Mouse (Mus musculus) intestine, embryonic 15.5 days (tissue): Measurements from ENCODE around the gene Txndc11. TPM values are rescaled to one million over a fixed set of nuclear protein-coding genes. Genes with fewer than 3 reads are reported as not detected.

Experiments
- ATAC-seq: fragments of 200-750 bp; cut with Nextera tagmentation; 2 replicates; pipeline ENCODE4 v1.8.0; 2017; ENCODE audit warnings: moderate TSS enrichment, moderate library complexity
- H3K27ac ChIP-seq: fragments of 300-500 bp; sonication (generic); 2 replicates; pipeline ENCODE4 v1.5.1; 2015; ENCODE audit warnings: mild to moderate bottlenecking, inconsistent platforms
- H3K27me3 ChIP-seq: fragments of 300-500 bp; sonication (generic); replicated peaks from 2 replicates; pipeline ENCODE4 v1.6.1; 2015; ENCODE audit warnings: inconsistent platforms
- H3K36me3 ChIP-seq: fragments of 300-500 bp; sonication (generic); 2 replicates; pipeline ENCODE4 v1.6.1; 2015; ENCODE audit warnings: inconsistent platforms
- H3K4me1 ChIP-seq: fragments of 300-500 bp; sonication (generic); replicated peaks from 2 replicates; pipeline ENCODE4 v1.6.1; 2015; ENCODE audit warnings: inconsistent platforms
- H3K4me2 ChIP-seq: fragments of 300-500 bp; sonication (generic); replicated peaks from 2 replicates; pipeline ENCODE4 v1.6.1; 2015; ENCODE audit warnings: mild to moderate bottlenecking, inconsistent platforms
- H3K4me3 ChIP-seq: fragments of 300-500 bp; sonication (generic); replicated peaks from 2 replicates; pipeline ENCODE4 v1.5.1; 2015; ENCODE audit warnings: inconsistent platforms
- H3K9ac ChIP-seq: fragments of 300-500 bp; sonication (generic); 2 replicates; pipeline ENCODE4 v1.6.1; 2015; ENCODE audit warnings: inconsistent platforms
- H3K9me3 ChIP-seq: fragments of 300-500 bp; sonication (generic); 2 replicates; pipeline ENCODE4 v1.6.1; 2016; ENCODE audit warnings: inconsistent platforms
- WGBS: fragments of 180-500 bp; shearing (Covaris S2); methylation state at CpG from one replicate; pipeline ENCODE4 v1.1.7; 2015; 5-methylcytosine and 5-hydroxymethylcytosine counted together
- polyA plus RNA-seq: library from polyadenylated mRNA; unstranded; fragments of >200 nt; fragmentation: Nextera tagmentation; extraction: Ambion mirVana; gene quantifications from 2 replicates; pipeline ENCODE4 v1.2.1, GENCODE M21; 2015

The Txndc11 gene
- polyA plus RNA-seq, 1 experiment from 2014 or later = 37.8 TPM

DNA sequence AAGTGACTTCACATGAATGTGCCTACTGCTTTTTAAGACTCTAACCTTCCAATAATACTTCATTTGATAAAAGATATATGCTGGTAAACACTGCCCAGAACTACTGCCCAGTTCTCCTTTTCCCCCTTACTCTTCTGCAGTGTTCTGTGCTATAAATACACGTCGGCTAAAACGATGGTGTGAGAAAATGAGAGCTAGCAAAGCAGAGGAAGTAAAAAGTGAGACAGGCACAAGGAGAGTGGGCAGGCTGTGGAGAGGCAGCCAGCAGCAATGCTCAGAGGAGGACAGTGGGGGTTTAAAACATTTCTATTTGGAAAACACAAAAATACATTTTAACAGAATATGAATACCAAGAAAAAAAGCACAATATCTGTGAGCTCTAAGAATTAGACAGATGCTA lies 41.9 kb downstream of the Txndc11 start:
- Histone ChIP-seq H3K27ac (no peak overlapping the region), H3K9ac (no peak overlapping the region), H3K4me1 (no peaks in the 10 kb centered on the region), H3K4me2 (no peak overlapping the region), H3K27me3 (no peaks in the 10 kb centered on the region), H3K36me3 (peaks cover 14% of the 10 kb centered on the region), H3K4me3 (no peak overlapping the region), H3K9me3 (no peaks in the 10 kb centered on the region)
- ATAC-seq = no peak
- WGBS = 49% methylated on average over 3 of the region's 3 CpGs

DNA sequence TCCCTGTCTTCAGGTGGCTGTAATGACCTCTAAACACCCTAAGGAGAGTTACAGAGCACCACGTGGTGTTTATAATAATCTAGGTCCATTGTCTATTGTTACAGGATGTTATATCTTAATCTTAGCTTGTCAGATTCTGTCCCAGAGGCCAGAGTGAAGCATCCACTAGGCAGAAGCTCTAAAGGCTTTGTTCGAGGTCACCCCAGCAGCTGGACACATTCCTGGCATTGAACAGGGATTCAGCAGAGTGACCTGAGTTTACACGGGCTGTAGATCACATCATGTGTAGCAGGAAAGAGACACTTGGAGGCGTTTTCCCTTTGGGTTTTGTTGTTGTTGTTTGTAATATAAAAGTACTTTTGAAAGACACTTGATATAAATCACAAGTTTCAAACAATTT lies 42.4 kb downstream of the Txndc11 start:
- H3K36me3 ChIP-seq = peaks cover 18% of the 10 kb centered on the region

DNA sequence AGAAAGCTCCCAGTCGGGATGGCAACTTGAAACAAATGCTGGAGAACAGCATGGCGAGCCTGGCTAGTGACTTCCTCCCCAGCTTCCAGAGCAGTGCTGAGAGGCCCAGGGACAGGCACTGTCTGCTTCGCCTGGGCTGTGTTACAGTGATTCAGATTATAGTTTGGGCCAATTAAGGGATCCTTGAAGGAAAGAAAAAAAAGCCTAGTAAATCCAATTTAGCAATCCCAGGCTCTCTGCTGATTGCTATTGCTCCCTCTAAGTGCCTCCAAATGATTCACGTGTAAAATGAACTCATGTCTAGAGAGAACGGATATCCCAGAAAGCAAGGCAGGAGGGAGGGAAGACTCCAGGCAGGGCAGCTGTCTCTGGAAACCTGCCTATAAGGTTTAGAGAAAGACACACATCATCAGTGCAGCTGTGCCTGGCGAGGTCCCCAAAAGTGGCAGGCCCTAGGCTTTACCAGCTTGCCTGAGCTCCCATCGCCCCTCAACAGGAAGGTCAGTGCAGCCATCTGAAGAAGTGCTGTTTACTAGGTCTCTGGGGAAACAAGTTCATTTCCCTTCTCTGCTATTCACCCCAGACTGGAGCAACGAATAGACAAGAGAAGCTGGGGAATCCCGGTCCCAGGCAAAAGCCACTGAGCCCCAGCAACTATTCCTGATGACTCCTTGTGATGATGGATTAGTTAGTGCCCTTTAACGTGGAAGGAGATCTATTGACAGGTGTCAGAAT lies 43.4 kb downstream of the Txndc11 start:
- no peak for ATAC-seq
- Histone ChIP-seq H3K4me1 (no peaks in the 10 kb centered on the region), H3K36me3 (peaks cover 22% of the 10 kb centered on the region), H3K27ac (no peak overlapping the region), H3K27me3 (no peaks in the 10 kb centered on the region), H3K4me3 (no peak overlapping the region), H3K4me2 (no peak overlapping the region), H3K9me3 (no peaks in the 10 kb centered on the region), H3K9ac (no peak overlapping the region)
- 76% methylated on average over 10 of the region's 10 CpGs for WGBS

More for the DNA sequence above, 42.4 kb downstream of the Txndc11 start:
- no peaks in the 10 kb centered on the region for H3K9me3 ChIP-seq
- no peak for ATAC-seq
- no peak overlapping the region for H3K4me3 ChIP-seq
- H3K4me1 ChIP-seq = no peaks in the 10 kb centered on the region
- no peak overlapping the region for H3K4me2 ChIP-seq
- H3K27me3 ChIP-seq = no peaks in the 10 kb centered on the region
- no peak overlapping the region for H3K27ac ChIP-seq
- no peak overlapping the region for H3K9ac ChIP-seq
- 60% methylated on average over 4 of the region's 4 CpGs for WGBS

DNA sequence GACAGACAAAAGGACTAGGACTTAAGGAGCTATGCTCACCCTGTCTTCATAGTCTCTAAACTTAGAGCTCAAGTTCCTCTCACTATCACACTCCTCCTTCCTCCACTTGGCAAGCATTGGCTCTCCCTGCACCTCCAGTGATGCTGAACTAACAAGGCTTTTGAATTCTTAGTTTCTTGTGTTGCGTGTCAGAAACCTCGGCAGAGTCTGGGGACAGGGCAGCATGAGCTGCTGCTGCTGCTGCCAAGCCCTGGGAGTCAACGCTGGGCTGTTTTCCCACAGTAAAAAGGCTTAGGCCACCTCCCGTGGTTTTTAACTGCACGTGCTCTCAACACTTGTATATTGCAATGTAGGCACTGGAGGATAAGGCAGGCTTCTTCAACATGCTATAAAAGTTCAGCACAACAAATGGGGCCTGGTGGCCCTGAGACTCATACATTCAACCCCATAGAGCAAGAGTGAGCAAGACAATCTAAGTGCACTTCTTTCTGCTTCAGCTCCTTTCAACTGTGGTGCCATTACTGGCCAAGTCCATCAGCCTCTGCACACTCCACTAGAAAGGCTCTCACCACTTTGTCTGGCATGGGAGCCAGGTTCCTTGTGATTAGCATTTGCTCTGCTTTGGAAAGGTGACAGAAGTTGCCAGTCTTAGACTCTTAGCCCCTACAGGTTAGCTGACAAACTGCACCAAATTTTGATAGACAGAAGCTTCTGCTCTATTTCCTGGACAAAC lies 47.4 kb downstream of the Txndc11 start:
- Histone ChIP-seq H3K27me3 (no peaks in the 10 kb centered on the region), H3K36me3 (peaks cover 30% of the 10 kb centered on the region), H3K4me2 (no peak overlapping the region), H3K27ac (no peak overlapping the region), H3K4me1 (no peaks in the 10 kb centered on the region), H3K4me3 (no peak overlapping the region), H3K9me3 (no peaks in the 10 kb centered on the region), H3K9ac (no peak overlapping the region)
- 93% methylated on average over 5 of the region's 5 CpGs for WGBS
- ATAC-seq = no peak

DNA sequence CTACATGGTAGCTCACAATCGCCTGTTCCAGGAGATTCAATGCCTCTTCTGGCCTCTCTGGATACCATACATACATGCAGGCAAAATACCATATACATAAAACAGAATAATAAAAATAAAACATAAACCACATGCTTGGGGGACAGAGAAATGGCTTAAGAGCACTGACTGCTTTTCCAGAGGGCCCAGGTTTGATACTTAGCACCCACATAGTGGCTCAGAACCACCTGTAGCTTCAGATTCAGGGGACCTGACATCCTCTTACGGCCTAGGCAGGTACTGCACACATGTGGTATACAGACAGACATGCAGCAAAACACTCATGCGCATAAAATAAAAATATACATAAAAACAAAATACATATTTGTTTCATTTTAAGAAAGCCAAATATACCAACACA lies 48.2 kb downstream of the Txndc11 start:
- peaks cover 30% of the 10 kb centered on the region for H3K36me3 ChIP-seq
- no peaks in the 10 kb centered on the region for H3K9me3 ChIP-seq
- ATAC-seq = no peak
- no peak overlapping the region for H3K4me2 ChIP-seq
- no peak overlapping the region for H3K27ac ChIP-seq
- 94% methylated on average over 3 of the region's 3 CpGs for WGBS
- no peak overlapping the region for H3K9ac ChIP-seq
- no peaks in the 10 kb centered on the region for H3K27me3 ChIP-seq
- no peak overlapping the region for H3K4me3 ChIP-seq
- no peaks in the 10 kb centered on the region for H3K4me1 ChIP-seq

DNA sequence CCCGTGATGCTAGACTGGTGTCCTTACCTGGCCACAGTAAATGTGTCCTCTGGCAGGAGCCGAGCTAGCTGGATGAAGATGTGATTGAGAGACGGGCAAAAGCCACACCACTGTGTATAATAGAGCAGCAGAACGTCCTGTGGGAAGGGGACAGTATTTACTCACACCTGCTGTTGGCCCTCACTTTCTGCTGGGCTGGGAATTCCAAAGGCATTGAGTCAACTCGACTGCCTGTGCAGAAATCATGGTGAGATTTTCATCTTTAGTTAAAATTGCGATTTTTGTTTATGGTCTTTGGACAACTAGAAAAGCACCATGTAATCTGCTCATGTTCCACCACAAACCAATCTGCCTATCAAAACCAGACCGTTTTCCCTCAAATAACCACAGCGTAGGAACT lies 50.3 kb downstream of the Txndc11 start:
- WGBS = 91% methylated on average over 8 of the region's 8 CpGs
- Histone ChIP-seq H3K9me3 (no peaks in the 10 kb centered on the region), H3K27me3 (no peaks in the 10 kb centered on the region), H3K9ac (no peak overlapping the region), H3K36me3 (peaks cover 43% of the 10 kb centered on the region), H3K4me3 (no peak overlapping the region), H3K4me2 (no peak overlapping the region), H3K27ac (no peak overlapping the region), H3K4me1 (no peaks in the 10 kb centered on the region)
- ATAC-seq = no peak

DNA sequence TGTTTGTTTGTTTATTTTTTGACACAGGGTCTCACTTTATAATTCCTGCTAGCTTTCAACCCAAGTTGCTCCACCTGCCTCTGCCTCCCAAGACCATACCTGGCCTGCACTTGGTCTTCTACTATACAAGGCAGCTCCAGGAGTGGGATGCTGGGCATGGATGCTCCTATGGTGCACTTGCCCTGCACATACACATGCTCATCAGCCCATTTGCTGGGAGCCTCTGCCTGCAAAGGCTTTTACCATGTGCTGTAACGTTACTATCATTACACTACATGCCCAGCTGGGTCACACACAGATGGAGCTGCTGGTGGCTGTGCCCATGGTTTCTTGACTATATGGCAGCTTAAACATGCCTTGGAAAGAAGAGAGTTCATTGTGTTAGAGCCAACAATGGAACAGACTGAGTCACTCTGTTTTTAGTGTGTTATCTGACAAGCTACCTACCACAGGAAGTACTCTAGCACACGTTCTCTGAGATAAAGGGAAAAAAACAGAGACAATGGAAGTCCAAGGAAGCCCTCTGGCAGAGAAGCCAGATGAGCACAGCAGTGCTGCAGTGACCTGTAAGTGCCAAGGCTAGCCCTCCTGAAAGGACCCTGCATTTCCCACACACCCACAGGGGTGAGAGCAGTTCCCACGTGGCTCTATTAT lies 56.1 kb downstream of the Txndc11 start:
- no peaks in the 10 kb centered on the region for H3K9me3 ChIP-seq
- no peak overlapping the region for H3K27ac ChIP-seq
- H3K4me1 ChIP-seq = no peaks in the 10 kb centered on the region
- 66% methylated on average over 3 of the region's 3 CpGs for WGBS
- no peak overlapping the region for H3K9ac ChIP-seq
- no peak overlapping the region for H3K4me2 ChIP-seq
- ATAC-seq = no peak
- H3K36me3 ChIP-seq = peaks cover 48% of the 10 kb centered on the region
- no peaks in the 10 kb centered on the region for H3K27me3 ChIP-seq
- no peak overlapping the region for H3K4me3 ChIP-seq

DNA sequence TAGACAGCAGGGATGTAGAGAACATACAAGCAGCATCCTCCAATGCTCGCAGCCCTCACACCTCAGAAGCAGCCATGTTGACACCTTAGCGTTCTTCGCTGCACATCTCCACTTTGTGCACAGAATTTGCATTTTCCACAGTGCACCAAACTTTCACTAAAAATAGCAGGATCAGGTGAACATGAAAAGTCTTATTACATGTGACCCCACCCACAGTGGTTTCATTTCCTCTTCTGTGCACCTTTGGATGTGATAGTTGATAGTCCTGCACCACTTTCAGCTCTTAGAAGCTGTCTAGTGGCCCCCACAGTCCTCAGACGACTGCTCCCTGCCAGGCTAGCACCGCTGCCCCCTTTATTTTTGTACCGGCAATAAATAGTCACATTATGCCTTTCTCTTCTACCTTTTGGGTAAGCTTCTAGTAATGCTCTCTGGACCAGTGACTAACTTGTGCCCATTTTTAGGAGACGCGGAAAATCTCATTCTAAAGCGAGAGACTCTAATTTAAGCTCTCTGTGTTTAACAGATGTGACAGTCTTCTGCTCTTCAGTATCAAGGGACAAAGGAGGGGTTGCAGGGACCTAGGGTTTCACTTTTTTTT lies 56.7 kb downstream of the Txndc11 start:
- H3K4me2 ChIP-seq = no peak overlapping the region
- ATAC-seq = no peak
- H3K4me1 ChIP-seq = no peaks in the 10 kb centered on the region
- H3K9me3 ChIP-seq = no peaks in the 10 kb centered on the region
- H3K27me3 ChIP-seq = no peaks in the 10 kb centered on the region
- no peak overlapping the region for H3K9ac ChIP-seq
- WGBS = 91% methylated on average over 9 of the region's 9 CpGs
- peaks cover 45% of the 10 kb centered on the region for H3K36me3 ChIP-seq
- no peak overlapping the region for H3K4me3 ChIP-seq
- H3K27ac ChIP-seq = no peak overlapping the region

DNA sequence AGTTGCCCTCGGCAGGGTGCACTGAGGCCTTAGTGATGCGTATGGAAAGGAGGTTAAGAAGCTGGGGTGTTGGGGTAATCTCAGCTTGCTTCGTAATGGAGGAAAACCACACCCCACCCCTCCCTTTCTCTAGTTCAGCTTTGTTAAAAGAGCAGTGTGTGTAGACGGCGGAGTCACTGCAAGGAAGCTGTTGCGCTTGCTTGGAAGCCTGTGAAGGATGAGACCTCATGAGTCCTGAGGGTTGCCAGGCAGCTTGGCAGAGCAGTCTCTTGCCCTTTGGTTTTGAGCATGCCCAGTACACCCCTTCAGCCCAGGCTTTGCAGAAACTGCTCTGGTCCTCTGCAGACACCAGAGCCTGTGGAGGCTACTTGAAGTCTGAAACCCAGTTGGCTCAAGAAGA lies 61.4 kb downstream of the Txndc11 start:
- Histone ChIP-seq H3K4me1 (peaks cover 21% of the 10 kb centered on the region), H3K36me3 (peaks cover 24% of the 10 kb centered on the region), H3K4me2 (no peak overlapping the region), H3K27me3 (no peaks in the 10 kb centered on the region), H3K4me3 (no peak overlapping the region), H3K27ac (no peak overlapping the region), H3K9me3 (no peaks in the 10 kb centered on the region), H3K9ac (no peak overlapping the region)
- 79% methylated on average over 6 of the region's 6 CpGs for WGBS
- no peak for ATAC-seq

DNA sequence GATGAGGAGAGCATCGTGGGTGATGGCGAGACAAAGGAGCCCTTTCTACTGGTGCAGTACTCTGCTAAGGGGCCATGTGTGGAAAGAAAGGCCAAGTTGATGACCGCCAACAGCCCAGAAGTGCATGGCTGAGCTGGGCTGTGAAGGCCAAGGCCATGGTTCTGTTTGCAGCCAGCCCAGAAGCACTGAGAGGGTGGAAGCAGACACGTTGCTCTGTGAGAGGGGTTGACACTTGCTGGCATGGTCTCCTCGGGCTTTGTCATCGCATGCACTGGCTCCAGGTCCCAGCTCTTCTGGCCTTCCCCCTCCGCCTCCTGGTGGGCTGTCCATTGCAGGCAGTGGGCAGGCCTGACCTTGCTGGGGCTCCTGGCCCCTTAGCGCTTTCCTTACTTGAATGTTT lies 62.0 kb downstream of the Txndc11 start:
- Histone ChIP-seq H3K27ac (no peak overlapping the region), H3K4me2 (no peak overlapping the region), H3K9ac (no peak overlapping the region), H3K27me3 (no peaks in the 10 kb centered on the region), H3K4me1 (peaks cover 27% of the 10 kb centered on the region), H3K4me3 (no peak overlapping the region), H3K9me3 (no peaks in the 10 kb centered on the region), H3K36me3 (peaks cover 21% of the 10 kb centered on the region)
- WGBS = 78% methylated on average over 8 of the region's 8 CpGs
- ATAC-seq = no peak

DNA sequence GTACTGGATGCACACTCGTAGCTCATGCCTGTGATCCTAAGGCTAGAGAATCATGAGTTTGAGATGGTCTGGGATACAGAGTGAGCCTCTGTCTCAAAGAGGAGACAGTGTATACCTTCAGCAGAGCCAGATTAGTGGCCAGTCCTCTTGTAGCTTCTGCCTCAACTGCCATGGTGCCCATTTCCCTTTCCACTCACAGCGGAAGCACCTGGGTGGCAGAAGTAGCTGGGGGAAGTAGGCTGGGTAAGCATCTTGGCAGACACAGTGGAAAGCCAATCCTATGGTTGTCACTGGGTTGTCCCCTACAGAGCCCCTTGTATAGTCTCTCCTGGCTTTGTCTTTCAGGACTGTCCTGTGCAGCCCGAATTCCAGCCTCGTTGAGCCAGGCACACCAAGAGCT lies 62.6 kb downstream of the Txndc11 start:
- no peaks in the 10 kb centered on the region for H3K27me3 ChIP-seq
- no peak overlapping the region for H3K4me2 ChIP-seq
- H3K27ac ChIP-seq = no peak overlapping the region
- no peak for ATAC-seq
- H3K36me3 ChIP-seq = peaks cover 21% of the 10 kb centered on the region
- H3K4me3 ChIP-seq = no peak overlapping the region
- H3K9me3 ChIP-seq = no peaks in the 10 kb centered on the region
- 92% methylated on average over 4 of the region's 4 CpGs for WGBS
- H3K9ac ChIP-seq = no peak overlapping the region
- H3K4me1 ChIP-seq = peaks cover 31% of the 10 kb centered on the region

DNA sequence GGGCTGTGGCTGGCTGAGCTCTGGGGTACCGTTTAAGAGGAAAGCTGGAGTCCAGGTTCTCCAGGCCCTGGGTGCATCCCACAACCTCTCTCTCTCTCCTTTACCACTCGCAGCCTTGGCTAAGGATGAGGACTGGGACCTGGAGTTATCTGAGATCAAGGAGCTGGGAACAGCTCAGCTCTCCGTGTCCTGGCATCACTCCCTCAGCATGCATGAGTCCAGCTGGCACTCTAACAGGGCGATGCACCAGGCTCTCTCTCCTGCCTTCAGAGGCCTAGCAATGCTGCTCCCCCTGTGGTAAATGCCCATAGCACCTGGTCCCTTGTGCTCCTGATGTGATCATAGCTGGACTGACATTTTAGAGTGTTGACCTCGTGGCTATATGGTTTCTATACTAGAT lies 63.3 kb downstream of the Txndc11 start:
- H3K36me3 ChIP-seq = peaks cover 21% of the 10 kb centered on the region
- no peak overlapping the region for H3K27ac ChIP-seq
- no peak overlapping the region for H3K4me3 ChIP-seq
- H3K4me1 ChIP-seq = peaks cover 31% of the 10 kb centered on the region
- WGBS = 83% methylated on average over 5 of the region's 5 CpGs
- no peak overlapping the region for H3K9ac ChIP-seq
- H3K27me3 ChIP-seq = no peaks in the 10 kb centered on the region
- no peak for ATAC-seq
- H3K4me2 ChIP-seq = no peak overlapping the region
- no peaks in the 10 kb centered on the region for H3K9me3 ChIP-seq
